Mouse (Mus musculus) T-helper 17 cell (primary cell): ENCODE results near the gene Plscr5.

Experiments used
- in situ Hi-C, 2 experiments: fragments of 300-600 bp; cut with MboI, MseI; formaldehyde crosslinking; loops; 1 replicate in 1 of 2; 2 replicates in 1 of 2; pipeline ENCODE4 v1.15.1; 2025; ENCODE audit warnings: high pct_unique_total_duplicates in 2 of 2

The Plscr5 gene

DNA sequence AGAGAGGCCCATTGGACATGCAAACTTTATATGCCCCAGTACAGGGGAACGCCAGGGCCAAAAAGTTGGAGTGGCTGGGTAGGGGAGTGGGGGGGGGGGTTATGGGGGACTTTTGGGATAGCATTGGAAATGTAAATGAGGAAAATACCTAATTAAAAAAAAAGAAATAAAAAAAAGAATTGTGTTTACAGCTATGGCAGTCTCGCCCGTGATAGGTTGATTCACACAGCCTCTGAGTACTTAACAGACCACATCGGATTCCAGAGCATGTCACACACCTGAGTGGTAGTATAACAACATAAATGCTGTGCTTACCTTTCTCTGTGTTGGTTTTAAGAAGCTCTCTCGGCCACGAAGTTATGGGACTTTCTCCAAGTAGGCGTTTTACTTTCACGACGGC lies at the start of gene Plscr5:
Plscr5 (plus strand) TSS at position 301 of the 400 bp plus-strand sequence.
- in situ Hi-C loops: loop anchor here in 1 of 2 experiments (10.0 kb wide), 2 partner anchors 878 to 1562 kb away; no protein-coding TSS in a partner anchor

DNA sequence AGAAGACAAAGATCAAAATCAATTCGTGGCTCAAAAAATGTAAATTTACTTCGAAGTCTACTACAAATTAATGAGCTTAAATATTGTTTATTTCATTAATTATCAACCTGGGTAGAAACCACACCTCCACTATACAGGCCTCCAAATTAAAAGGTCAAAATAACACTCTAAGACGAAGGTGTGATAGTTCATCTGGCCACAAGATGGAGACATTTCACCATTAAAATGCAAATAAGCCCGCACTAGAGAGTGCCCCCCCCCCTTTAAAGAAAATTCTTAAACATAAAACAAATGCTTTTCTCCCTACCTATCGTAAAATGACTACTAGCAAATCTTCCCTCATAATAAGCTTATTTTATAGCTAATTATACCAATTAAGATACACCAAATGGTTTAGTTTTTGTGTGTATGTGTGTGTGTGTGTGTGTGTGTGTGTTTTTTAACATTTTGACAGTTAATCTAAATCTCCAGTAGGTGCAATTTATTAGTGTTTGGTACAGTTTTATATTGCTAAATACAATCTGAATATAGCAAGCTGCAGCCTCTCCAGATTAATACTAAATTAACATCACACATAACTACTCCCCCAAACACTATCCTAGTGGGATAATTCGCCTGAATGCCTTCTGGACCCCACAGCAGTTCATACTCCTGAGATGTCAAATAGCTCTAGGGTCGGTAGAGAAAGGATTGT lies 45.0 kb upstream of the Plscr5 start:
- in situ Hi-C loops: loop anchor here (10.0 to 25.0 kb wide), 2 partner anchors 467 to 740 kb away; no protein-coding TSS in a partner anchor

DNA sequence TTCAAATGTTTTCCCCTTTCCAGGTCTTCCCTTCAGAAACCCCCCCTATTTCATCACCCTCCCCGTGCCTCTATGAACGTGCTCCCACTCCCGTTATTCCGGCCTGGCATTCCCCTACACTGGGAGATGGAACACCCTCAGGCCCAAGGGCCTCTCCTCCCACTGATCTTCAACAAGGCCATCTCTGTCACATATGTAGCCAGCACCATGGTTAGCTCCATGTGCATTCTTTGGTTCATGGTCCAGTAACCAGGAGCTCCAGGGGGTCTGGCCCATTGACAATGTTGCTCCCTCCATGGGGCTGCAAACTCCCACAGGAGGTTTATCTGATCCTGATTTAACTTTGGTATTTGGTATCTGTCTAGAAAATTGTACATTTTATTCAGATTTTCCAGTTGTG lies 30.5 kb upstream of the Plscr5 start:
- in situ Hi-C loops: loop anchor here in 1 of 2 experiments (10.0 kb wide), 1 partner anchor 313 kb away; no protein-coding TSS in a partner anchor

DNA sequence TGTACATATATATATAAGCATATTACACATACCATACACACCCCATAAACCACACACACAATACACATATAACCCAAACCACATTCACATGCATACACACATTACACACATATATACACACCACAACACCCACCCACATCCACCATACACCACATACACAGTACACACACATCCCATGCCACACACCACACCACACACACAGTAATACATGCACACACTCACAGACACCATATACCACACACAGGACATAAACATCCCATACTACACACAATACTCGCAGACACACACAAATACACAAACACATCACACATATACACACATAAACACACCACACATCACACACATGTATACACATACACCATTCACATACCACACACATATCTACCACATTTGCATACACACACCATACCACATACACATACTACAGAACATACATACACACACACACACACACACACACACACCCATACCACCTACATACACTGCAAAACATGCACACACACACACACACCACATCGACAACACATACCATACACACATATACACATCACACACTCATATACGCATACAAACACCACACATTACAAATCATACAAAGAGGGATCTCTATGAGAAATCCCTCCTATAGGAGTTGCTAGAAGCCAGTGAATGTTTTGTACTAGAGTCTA lies 19.3 kb upstream of the Plscr5 start:
- in situ Hi-C loops: loop anchor here in 1 of 2 experiments (10.0 kb wide), 1 partner anchor 521 kb away; no protein-coding TSS in a partner anchor

DNA sequence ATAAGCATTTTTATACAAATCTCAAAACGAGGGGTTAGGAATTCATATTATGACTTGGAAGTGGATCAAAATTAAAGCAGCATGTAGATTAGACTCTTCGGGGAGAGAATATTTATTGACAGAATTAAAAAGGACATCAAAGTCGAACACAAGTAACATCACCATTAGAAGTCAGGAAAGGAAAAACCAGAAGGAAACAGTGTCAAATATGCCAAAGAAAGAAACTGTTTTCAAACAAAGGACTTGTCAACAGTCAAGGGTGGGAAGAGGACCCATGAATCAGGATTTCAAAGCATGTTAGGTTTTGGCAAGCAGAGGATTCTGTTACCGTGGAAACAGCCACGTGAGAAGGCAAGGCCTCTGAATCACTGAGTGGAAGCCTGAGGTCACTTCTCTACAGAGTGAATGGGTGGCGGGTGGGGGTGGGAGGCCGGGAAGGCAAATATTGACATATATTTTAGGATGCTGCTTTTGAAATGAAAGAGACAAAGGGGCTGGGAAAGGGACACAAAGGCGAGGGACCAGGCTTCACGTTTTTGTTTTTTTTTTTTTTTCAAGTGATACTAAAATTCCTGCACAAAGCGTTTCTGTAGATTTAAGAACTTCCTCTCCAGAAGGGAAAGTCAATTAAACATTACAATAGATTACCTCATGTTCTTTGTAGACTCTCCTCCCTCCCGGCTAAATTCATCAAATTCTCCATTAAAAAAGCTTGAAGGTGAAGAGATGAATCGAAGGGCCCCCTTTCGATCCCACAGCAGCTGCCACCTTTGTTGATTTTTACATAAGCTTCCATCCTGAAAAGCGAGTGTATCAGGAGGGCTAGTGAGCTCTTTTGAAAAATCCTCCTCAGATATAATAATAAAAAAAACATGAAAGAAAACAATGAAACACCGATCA lies 18.3 kb upstream of the Plscr5 start:
- in situ Hi-C loops: loop anchor here in 1 of 2 experiments (10.0 kb wide), 1 partner anchor 520 kb away; no protein-coding TSS in a partner anchor

DNA sequence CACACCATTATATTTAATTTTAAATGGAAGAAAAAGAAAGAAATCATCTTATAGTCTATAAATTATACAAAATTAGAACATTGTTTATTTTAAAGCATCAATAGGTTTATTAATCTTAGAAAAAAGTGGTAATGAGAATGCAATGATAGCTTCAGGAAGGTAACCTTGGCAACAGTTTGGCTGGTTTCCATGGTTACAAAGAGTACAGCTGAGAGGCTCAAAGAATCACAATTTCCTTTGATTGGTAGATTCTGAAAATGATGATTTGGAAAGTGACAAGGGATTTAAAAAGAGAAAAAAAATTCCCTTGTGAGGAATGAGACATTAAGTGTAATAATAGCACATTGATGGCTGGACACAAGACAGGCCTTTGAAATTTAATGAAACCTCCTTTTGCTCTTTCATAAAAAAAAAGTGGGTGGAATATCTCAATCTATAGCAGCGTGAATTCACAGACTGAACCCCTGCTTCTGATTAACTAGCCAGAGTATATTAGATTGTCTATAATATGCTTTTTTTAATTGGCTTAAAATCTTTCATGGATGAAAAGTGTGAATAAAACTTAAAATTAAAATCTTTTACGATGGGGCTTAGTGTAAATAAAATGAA lies 13.8 kb upstream of the Plscr5 start:
- in situ Hi-C loops: loop anchor here in 1 of 2 experiments (10.0 kb wide), 1 partner anchor 516 kb away; no protein-coding TSS in a partner anchor

DNA sequence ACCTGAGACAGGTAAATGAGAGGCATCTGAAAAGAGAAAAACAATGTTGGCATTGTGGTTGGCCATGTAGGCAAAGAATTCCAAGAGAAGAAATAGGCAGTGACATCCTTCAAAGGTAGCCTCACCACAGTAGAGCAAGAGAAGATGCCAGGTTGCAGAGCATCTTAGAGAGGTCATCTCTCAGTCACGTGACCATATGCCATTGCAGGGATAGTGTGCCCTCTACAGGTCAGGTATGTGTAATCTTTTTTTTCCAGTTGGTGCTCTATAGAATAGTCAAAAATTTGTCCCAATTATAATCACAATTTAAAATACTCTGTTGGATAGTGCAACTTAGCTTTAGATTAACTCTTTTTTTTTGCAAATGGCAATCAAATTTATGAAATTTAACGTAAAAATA lies 1.4 kb upstream of the Plscr5 start:
- in situ Hi-C loops: loop anchor here in 1 of 2 experiments (10.0 kb wide), 2 partner anchors 876 to 1564 kb away; no protein-coding TSS in a partner anchor

DNA sequence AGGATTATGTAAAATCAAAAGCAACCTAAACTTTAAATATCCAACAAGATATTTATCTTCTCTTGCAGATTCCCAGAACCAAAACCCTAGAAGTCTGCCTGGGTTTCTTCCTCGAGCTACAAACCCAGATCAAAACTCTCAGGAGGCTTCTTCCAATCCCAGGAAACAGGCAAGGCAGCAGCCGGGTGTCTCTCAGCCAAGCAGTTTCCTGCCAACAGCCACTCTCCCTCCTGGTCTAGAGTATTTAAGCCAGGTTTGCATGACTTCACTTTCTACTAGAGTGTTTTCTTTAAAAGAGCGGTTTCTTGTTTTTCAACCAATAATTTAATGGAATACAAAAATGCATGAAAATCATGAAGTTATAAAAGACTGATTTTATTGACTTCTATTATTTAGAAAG lies 5.7 kb downstream of the Plscr5 start:
- in situ Hi-C loops: loop anchor here in 1 of 2 experiments (10.0 kb wide), 2 partner anchors 884 to 1556 kb away; no protein-coding TSS in a partner anchor

DNA sequence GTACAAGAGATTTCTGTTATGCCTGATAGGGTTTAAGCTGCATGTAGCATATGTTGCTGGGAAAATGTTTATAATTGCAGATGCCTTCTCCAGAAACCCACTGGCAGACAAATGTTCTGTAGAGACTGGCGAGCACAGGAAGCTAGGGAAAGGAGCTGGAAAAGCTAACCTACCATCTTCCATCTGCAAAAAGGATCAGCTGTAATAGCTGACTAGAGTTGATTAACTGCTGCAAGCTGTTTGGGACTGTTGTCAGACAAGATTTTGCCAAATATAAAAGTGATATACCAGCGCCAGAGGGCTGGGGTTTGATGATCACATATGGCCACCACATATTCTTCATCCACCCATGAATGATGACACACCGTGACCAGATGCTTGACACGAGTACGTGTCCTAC lies 6.8 kb downstream of the Plscr5 start:
- in situ Hi-C loops: loop anchor here in 1 of 2 experiments (10.0 kb wide), 2 partner anchors 885 to 1555 kb away; no protein-coding TSS in a partner anchor

DNA sequence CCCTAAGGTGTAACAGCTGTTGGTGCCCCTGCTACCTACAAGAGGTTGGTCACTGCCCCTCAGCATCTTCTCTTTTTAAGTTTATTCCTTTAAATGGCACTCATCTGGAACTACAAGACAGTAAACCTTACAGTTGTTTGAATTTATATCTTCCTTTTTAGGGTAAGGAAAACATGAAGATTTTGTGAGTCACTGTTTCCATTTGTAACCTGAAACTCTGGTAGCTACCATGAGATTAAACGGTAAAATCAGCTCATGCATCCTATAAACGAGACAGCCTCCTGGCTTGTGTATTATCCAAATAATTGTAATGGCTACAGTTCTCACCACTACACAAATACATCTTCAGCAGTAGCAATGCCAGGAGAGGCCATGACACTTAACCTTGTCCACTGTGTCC lies 11.7 kb downstream of the Plscr5 start:
- in situ Hi-C loops: loop anchor here in 1 of 2 experiments (10.0 kb wide), 1 partner anchor 170 kb away; no protein-coding TSS in a partner anchor

DNA sequence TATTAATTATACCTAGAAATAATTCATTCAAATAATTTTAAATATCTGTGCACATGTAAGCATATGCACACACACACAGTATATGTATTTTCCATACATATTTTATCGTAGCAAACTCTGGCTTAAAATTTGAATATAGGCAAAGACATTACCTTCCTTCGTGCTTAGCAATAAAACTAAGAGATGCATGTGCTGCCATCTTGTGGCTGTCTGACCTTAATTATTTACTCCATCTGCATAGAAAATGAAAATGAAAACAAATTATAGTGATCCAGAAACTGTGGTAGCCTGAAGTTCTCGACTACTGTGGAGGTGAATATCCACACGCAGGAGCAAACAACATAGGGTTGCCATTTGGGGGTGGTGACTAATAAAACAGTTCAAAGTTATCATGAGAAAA lies 14.6 kb downstream of the Plscr5 start:
- in situ Hi-C loops: loop anchor here (5.0 to 10.0 kb wide), 2 partner anchors 55 to 167 kb away; no protein-coding TSS in a partner anchor

DNA sequence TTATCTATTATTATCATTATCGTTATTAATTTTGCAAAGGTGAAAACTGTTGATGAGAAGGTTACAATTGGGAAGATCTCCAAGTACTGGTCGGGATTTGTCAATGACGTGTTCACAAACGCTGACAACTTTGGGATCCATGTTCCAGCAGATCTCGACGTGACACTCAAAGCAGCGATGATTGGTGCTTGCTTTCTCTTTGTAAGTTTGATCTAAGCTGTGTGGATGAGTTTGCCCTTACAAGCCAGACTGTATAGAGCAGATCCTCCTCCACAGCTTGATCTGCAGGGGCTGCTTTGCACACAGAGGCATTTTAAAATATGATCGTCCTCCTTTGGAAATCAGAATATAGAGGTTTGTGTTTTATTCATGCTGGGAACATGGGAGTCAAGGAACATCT lies 15.0 kb downstream of the Plscr5 start:
- in situ Hi-C loops: loop anchor here (5.0 to 10.0 kb wide), 2 partner anchors 55 to 167 kb away; no protein-coding TSS in a partner anchor

DNA sequence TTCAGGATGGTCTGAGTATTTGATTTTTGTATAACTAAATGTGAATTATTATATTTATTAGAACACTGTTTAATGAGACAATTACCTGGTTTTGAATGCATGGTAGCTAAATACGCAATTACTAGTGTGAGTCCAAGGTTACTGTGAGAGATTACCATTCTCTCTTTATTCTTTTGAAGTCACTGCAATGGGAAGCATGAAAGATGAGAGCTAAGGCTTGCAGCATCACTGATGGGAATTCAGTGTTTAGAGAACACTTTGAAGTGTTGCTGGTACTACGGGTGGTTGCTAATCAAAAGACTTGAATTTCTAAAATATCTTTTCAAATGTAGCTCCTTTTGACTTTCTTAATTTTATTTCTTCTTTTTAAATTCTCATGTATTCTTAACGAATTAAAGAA lies 17.1 kb downstream of the Plscr5 start:
- in situ Hi-C loops: loop anchor here (5.0 to 10.0 kb wide), 4 partner anchors 58 to 405 kb away; no protein-coding TSS in a partner anchor

DNA sequence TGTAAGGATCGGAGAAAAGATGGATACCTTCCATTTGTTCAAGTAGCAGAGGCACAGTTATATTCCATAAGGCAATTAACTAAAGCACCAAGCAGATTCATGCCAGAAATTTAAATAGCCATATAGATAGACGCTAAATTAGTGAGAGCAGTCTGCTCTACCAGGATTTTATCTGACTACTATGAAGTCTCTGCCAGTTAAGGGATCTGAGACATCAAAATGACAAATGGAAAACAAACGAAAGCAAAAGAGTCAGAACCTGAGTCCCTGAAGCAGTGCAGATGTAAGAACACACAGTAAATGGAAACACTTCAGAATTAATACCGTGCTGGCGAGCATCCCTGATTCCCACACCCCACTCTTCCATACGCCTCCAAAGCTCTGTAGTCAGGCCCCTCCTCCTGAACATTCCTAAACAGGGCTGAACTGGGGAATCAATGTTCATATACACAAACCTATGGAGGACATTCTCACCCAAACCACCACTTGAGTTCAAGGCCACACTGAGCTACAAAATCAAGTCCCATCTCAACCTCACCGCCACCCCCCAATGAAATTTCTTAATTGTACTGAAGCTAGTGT lies 17.7 kb downstream of the Plscr5 start:
- in situ Hi-C loops: loop anchor here (5.0 to 10.0 kb wide), 2 partner anchors 392 to 404 kb away; no protein-coding TSS in a partner anchor

DNA sequence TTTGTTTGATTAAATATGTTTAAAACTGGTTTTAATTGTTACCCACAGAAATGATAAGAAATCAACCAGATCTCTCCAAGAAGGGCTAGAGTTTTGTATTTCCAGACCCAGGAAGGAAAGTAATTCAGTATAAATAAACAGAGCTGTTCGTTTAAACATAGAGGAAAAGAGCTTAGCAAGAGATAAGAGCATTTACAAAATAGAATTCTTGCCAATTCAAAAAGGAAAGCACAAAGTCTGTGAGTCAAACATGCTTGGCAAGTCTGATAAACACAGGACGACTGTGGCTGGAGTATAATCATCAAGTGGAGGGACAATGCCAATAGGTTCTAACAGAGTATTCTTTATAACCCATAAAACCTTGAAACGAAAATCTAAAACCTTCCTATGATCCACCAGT lies 18.3 kb downstream of the Plscr5 start:
- in situ Hi-C loops: loop anchor here (5.0 to 10.0 kb wide), 2 partner anchors 391 to 404 kb away; no protein-coding TSS in a partner anchor

DNA sequence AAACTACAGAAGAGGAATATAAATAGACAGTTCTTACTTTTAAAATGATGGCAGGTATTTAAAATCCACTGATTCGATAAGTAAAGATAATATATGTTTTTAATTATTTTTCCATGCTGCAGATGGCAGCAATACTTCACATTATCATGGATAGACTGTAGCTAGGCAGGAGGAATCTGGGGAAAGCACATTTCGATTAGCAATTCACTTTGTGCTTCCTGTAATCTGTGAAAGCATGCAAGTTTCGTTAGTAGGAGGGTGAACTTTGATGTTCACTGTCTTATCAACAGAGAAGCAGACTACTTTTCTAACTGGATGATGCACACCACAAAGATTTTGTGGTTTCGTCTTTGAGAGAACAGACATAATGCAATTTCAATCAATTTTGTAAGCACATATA lies 24.7 kb downstream of the Plscr5 start:
- in situ Hi-C loops: loop anchor here in 1 of 2 experiments (10.0 kb wide), 1 partner anchor 397 kb away; no protein-coding TSS in a partner anchor

DNA sequence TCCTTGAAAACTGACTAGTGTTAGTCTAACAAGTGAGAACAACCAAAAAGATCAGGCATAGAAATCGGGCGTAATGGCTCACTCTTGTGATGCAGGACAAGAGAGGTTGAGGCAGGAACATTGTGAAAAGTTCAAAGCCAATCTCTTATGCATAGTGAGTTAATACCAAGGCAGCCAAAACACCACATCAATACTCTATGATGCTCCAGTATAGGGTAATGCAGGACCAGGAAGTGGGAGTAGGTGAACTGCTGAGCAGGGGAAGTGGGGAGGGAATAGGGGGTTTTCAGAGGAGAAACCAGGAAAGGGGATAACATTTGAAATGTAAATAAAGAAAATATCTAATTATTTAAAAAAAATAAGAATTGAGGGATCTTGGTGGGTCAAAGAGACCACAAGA lies 25.2 kb downstream of the Plscr5 start:
- in situ Hi-C loops: loop anchor here in 1 of 2 experiments (10.0 kb wide), 1 partner anchor 397 kb away; no protein-coding TSS in a partner anchor

DNA sequence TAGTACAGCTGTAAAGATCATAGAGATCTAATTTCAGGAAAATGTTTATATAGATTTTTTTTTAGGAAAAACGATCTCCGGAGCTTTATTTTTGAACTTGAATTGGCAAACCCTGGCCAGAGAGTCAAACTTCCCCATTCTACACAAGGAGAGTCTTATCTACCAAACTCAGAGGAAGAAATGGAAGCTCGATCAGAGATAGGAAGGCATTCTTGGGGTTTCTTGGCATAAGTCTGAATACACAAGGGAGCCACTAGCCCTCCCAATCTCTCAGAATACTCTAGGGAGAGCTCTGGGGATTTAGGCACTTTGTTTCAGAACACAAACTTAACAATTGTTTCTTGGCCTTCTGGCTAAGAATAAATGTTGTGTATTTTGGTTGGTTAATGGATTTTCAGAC lies 27.4 kb downstream of the Plscr5 start:
- in situ Hi-C loops: loop anchor here in 1 of 2 experiments (5.0 kb wide), 1 partner anchor 37 kb away; no protein-coding TSS in a partner anchor

DNA sequence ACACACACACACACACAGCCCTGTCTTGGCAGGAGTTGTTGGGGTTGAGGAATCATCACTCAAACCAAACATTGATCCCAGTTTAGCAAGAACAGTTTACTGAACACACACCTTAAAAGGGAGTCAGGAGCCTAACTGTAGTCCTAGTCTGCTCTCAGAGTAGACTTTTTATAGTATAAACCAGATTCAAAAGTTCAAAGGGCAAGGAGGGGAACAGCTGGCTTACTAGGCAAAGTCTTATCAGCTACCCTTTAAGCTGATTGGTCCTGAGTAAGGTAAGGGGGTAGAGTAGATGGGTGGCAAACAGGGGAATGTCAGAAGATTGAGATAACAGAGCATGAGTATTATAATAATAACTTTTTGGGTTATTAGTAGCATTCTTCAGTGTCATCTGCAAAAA lies 28.7 kb downstream of the Plscr5 start:
- in situ Hi-C loops: loop anchor here in 1 of 2 experiments (5.0 kb wide), 1 partner anchor 36 kb away; no protein-coding TSS in a partner anchor
